Mouse (Mus musculus) ES-E14 (cell line): Measurements from ENCODE around the gene Trim2.

Experiments
- CHD2 ChIP-seq: IDR thresholded peaks from 2 replicates; pipeline ENCODE4 v1.6.1; 2014; ENCODE audit warnings: mild to moderate bottlenecking, low read depth, low read length, inconsistent platforms
- HCFC1 ChIP-seq: IDR thresholded peaks from 2 replicates; pipeline ENCODE4 v1.6.1; 2012; ENCODE audit warnings: low read length, inconsistent platforms, borderline replicate concordance; ENCODE audit not compliant: insufficient read depth
- MAFK ChIP-seq: IDR thresholded peaks from 2 replicates; pipeline ENCODE4 v1.6.1; 2014; ENCODE audit warnings: mild to moderate bottlenecking, low read depth, low read length, inconsistent platforms; ENCODE audit not compliant: insufficient read depth
- ZC3H11A ChIP-seq: IDR thresholded peaks from 2 replicates; pipeline ENCODE4 v1.6.1; 2012; ENCODE audit warnings: low read depth, mild to moderate bottlenecking, inconsistent platforms, low read length, borderline replicate concordance

GRCm38 (mm10) chr3:84220326-84220725, 86.4 kb downstream of the Trim2 start:
- TF ChIP-seq CHD2 = no peak
- no peak for TF ChIP-seq MAFK
- TF ChIP-seq HCFC1 = no peak
- TF ChIP-seq ZC3H11A = no peak
